Mouse (Mus musculus) fibroblast of lung, adult 2 months (primary cell): ENCODE data around the gene Dmrtc1b.
"Not testable (repeated sequence)": the region's sequence is repeated elsewhere in the genome, so short reads cannot be mapped to it uniquely, and the experiment has no call there.

Experiments used
- DNase-seq: peaks from one replicate; pipeline ENCODE4 v3.0.0-alpha.2; 2011; ENCODE audit warnings: low read depth

Dmrtc1b gene

DNA sequence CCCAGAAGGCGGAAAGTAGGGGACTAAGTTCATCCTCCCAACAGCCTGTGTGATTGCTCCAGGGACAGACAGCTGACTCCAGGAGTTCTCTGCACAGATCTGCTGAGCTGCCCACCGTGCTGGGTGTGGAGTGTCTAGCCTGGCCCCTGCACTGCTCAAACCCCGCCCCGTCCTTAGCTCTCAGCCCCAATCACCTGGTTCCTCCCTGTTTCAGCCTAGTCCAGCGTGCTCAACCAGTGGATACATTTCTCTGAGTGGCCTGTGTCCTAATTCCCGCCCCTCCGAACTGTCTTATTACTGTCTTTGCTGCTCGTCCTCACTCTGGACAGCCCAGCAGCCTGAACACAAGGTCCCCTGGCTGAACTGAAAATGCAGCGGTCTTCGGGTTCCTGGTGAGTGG, at the start of gene Dmrtc1b, which contains the start of gene Gm9112:
Gene Dmrtc1b (plus strand): TSS at position 331 of the 400 bp plus-strand sequence.
Gene Gm9112 (minus strand): TSS at position 101 of the 400 bp plus-strand sequence.
- DNase-seq = not testable (repeated sequence)

DNA sequence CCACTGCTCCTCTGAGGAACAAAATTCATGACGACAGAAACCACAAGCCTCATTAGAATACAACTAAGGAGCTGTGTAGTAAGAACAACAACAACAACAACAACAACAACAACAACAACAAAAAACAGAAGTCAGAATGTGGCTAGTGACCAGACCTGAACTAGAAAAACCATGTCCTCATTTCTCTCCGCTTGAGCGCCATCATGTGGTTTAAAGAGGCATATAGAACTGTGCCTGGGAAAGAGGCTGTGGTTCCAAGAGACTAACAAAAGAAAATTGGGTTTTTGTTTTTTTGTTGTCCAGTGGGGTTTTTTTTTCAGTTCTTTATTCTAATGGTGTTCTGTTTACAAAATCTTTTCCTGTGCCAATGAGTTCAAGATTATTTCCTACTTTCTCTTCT, 47.0 kb upstream of the Dmrtc1b start:
- no peak for DNase-seq

DNA sequence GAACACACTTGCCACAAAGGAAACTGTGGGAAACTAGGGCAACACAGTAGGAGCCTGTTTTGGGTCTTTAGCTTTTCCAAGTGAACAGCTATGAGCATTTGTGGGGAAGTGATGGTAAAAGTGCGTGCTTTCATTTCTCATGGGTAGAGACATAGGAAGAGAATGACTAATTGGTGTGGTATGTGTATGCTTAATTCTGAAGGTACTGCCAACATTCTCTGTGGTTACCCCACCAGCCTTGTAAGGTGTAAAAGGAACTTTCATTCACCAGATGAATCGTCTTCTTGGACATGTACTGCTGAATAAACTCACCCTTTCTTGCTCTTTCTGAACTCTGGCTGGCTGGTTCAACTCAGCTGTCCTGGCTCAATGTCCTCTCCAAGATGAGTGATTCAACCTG, 41.0 kb upstream of the Dmrtc1b start:
- DNase-seq = no peak

DNA sequence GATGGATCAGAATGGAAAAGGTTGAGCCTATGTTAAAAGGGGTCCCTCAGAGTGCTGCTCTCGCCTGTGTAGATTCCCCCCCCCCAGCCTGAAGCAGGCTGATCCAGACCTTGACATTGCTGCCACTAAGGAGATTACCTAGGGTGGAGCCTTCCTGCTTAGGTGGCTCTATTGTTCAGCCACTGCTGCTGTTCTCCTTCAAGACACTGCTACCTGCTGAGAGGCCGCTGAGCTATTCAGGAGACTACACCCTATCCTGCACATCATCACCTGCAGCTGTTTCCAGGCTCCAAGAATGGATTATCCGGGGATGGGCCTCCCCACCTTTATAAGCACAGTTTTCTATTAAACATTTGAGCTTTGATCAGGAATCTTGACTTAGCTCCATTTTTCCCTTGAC, 23.0 kb upstream of the Dmrtc1b start:
- not testable (repeated sequence) for DNase-seq

DNA sequence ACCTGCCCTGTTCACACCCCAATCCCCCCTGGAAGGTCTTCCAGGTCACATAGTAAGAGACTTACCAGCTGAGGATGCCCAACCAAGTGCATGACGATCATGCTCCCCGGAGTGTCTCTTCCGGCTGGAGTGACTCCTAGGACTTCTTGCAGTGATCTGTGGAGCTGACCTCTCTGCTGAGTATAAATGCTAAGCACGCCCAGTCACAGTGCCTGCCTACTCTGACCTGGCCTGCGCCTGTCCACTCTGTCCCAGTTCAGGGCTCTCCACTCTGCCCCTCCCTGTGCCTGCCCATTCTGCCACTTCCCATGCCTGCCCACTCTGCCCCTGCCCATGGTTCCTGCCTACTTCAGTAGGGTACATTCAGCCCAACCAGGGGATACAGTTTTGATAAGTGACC, 20.8 kb upstream of the Dmrtc1b start, which contains the start of gene Gm3880:
Gene Gm3880 (minus strand): TSS at position 101 of the 400 bp plus-strand sequence.
- DNase-seq = not testable (repeated sequence)

DNA sequence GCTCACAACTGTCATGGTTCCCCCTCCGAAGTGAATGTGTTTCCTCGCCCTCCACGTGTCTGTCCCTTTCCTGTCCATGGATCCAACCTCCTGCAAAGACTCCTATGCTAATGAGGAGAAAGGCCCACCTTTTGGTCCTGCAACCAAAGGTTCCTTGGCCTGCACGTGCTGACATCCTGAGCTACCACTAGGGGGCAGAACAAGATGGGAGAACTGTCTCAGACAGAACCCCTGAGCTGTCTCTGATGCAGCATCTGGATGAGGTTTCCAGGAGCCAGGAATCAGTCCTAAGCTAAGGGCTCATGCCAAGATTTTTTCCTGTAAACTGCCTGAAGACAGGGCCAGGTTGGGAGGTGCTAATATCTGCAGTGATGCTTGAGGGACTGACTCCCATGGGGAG, 18.4 kb upstream of the Dmrtc1b start:
- DNase-seq = not testable (repeated sequence)

DNA sequence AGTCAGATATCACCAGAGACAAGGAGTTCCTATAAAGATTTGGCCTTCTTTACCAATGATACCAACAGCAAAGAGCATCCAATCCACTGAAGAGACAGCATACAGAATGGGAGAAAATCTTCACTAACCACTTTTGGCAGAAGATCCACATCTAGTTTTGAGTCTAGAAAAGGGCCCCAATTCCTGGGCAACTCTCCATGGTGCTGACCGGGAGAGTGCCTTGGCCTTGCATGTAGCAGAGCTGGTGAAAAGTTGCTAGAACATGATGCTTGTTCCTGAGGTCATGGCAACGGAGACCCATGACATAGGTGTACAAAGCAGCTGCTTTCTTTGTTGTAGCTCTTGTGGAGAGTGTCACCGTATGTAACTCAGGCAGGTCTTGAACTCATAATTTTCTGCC, 7.0 kb upstream of the Dmrtc1b start:
- not testable (repeated sequence) for DNase-seq

DNA sequence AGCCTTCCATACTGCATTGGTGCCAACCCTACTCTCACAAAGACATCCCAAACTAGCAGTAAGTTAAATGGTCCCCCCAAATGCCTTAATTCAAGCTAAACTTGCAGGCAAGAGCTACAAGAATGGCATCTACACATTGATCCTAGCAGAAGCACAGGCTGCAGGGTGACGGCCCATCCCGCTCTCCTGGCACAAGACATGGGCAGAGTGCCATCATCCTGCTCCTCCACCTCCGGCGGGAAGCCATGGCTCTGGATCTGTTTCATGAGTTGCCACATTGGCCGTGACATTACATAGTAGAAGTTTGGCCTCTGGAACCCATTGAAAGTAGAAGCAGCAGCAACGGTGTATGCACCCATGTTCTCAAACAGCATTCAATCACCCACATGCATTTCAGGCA, 16.6 kb downstream of the Dmrtc1b start:
- not testable (repeated sequence) for DNase-seq
